Mouse (Mus musculus): ENCODE results near the gene Atxn7l1. TPM values are rescaled to one million over a fixed set of nuclear protein-coding genes. Genes with fewer than 3 reads are reported as not detected.

Gene Atxn7l1
- polyA plus RNA-seq (2015; fragmentation: Nextera tagmentation; extraction: Ambion mirVana), result 12.5 and 13.5 TPM in 2 replicates

- H3K9me3 ChIP-seq, result no peaks in the 10 kb centered on the region
- H3K36me3 ChIP-seq, result no peaks in the 10 kb centered on the region
- ATAC-seq, result peak; percentile 97
- H3K4me3 ChIP-seq (replicated peaks), result peak within 1 kb of the TSS; percentile 61
- H3K9ac ChIP-seq, result peak within 1 kb of the TSS; percentile 83
- no peaks in the 10 kb centered on the region; the same call in 1 of the 2 replicates for H3K27me3 ChIP-seq (replicated peaks)
- under 1% methylated on average over 54 of the region's 54 CpGs for WGBS
- H3K4me2 ChIP-seq (replicated peaks), result peak within 1 kb of the TSS; percentile 80
- H3K27ac ChIP-seq, result peak within 1 kb of the TSS; percentile 73
- H3K4me1 ChIP-seq (replicated peaks), result peaks cover 16% of the 10 kb centered on the region
These were observed at the start of gene Atxn7l1 for GRCm38 (mm10) chr12:33147497-33148267. TSS of gene Atxn7l1 (plus strand) at chr12:33147693.

- Histone ChIP-seq H3K9ac (no peak overlapping the region), H3K9me3 (no peaks in the 10 kb centered on the region), H3K4me2 (replicated peaks) (no peak overlapping the region; the same call in 1 of the 2 replicates), H3K4me3 (replicated peaks) (no peak overlapping the region), H3K36me3 (no peaks in the 10 kb centered on the region), H3K27ac (peak overlapping the region; percentile 51), H3K4me1 (replicated peaks) (0 out of 2 replicates have a peak, but pooled peaks cover 2% of the 10 kb centered on the region), H3K27me3 (replicated peaks) (no peaks in the 10 kb centered on the region)
- 59% methylated on average over 8 of the region's 8 CpGs for WGBS
- ATAC-seq, result no peak
These were observed 45.9 kb upstream of the Atxn7l1 start for GRCm38 (mm10) chr12:33101627-33102026.

GRCm38 (mm10) chr12:33102342-33103115 lies 45.0 kb upstream of the Atxn7l1 start:
- 20% methylated on average over 15 of the region's 15 CpGs for WGBS

GRCm38 (mm10) chr12:33105724-33106123 lies 41.8 kb upstream of the Atxn7l1 start:
- Histone ChIP-seq H3K4me3 (replicated peaks) (no peak overlapping the region), H3K36me3 (no peaks in the 10 kb centered on the region), H3K27me3 (replicated peaks) (no peaks in the 10 kb centered on the region), H3K4me2 (replicated peaks) (no peak overlapping the region), H3K9ac (no peak overlapping the region), H3K4me1 (replicated peaks) (0 out of 2 replicates have a peak, but pooled peaks cover 2% of the 10 kb centered on the region), H3K9me3 (no peaks in the 10 kb centered on the region), H3K27ac (no peak overlapping the region)
- no peak for ATAC-seq
- 50% methylated on average over 4 of the region's 4 CpGs for WGBS

More at GRCm38 (mm10) chr12:33102342-33103115, 45.0 kb upstream of the Atxn7l1 start:
- H3K27ac ChIP-seq, result peak overlapping the region; percentile 78
- no peaks in the 10 kb centered on the region for H3K9me3 ChIP-seq
- H3K4me2 ChIP-seq (replicated peaks), result no peak overlapping the region; the same call in 1 of the 2 replicates
- peak; percentile 83 for ATAC-seq
- no peaks in the 10 kb centered on the region for H3K36me3 ChIP-seq
- no peak overlapping the region for H3K9ac ChIP-seq
- H3K27me3 ChIP-seq (replicated peaks), result no peaks in the 10 kb centered on the region
- H3K4me3 ChIP-seq (replicated peaks), result no peak overlapping the region
- H3K4me1 ChIP-seq (replicated peaks), result 0 out of 2 replicates have a peak, but pooled peaks cover 2% of the 10 kb centered on the region

- Histone ChIP-seq H3K4me3 (replicated peaks) (no peak overlapping the region), H3K36me3 (no peaks in the 10 kb centered on the region), H3K27ac (no peak overlapping the region), H3K9me3 (no peaks in the 10 kb centered on the region), H3K27me3 (replicated peaks) (no peaks in the 10 kb centered on the region), H3K4me2 (replicated peaks) (no peak overlapping the region), H3K4me1 (replicated peaks) (0 out of 2 replicates have a peak, but pooled peaks cover 2% of the 10 kb centered on the region), H3K9ac (no peak overlapping the region)
- WGBS, result 70% methylated on average over 10 of the region's 10 CpGs
- no peak for ATAC-seq
These were observed 40.9 kb upstream of the Atxn7l1 start for GRCm38 (mm10) chr12:33106438-33107167.

GRCm38 (mm10) chr12:33109531-33109930 lies 38.0 kb upstream of the Atxn7l1 start:
- Histone ChIP-seq H3K36me3 (no peaks in the 10 kb centered on the region), H3K9me3 (no peaks in the 10 kb centered on the region), H3K27ac (no peak overlapping the region), H3K27me3 (replicated peaks) (no peaks in the 10 kb centered on the region), H3K4me3 (replicated peaks) (no peak overlapping the region), H3K9ac (no peak overlapping the region), H3K4me2 (replicated peaks) (no peak overlapping the region), H3K4me1 (replicated peaks) (no peaks in the 10 kb centered on the region)
- peak; percentile 63 for ATAC-seq

GRCm38 (mm10) chr12:33110894-33111471 lies 36.5 kb upstream of the Atxn7l1 start:
- 0 out of 2 replicates have a peak overlapping the region, but pooled peaks have one; percentile 1 for H3K4me2 ChIP-seq (replicated peaks)
- no peaks in the 10 kb centered on the region for H3K9me3 ChIP-seq
- H3K4me3 ChIP-seq (replicated peaks), result no peak overlapping the region
- H3K9ac ChIP-seq, result no peak overlapping the region
- ATAC-seq, result peak; percentile 53
- WGBS, result 26% methylated on average over 14 of the region's 14 CpGs
- no peaks in the 10 kb centered on the region for H3K36me3 ChIP-seq
- no peaks in the 10 kb centered on the region for H3K27me3 ChIP-seq (replicated peaks)
- no peaks in the 10 kb centered on the region for H3K4me1 ChIP-seq (replicated peaks)
- H3K27ac ChIP-seq, result peak overlapping the region; percentile 63

GRCm38 (mm10) chr12:33118624-33119301 lies 28.7 kb upstream of the Atxn7l1 start:
- Histone ChIP-seq H3K9me3 (no peaks in the 10 kb centered on the region), H3K27me3 (replicated peaks) (no peaks in the 10 kb centered on the region), H3K36me3 (no peaks in the 10 kb centered on the region), H3K9ac (no peak overlapping the region), H3K4me2 (replicated peaks) (peak overlapping the region; percentile 48), H3K4me3 (replicated peaks) (peak overlapping the region; percentile 19; the same call in 1 of the 2 replicates), H3K4me1 (replicated peaks) (no peaks in the 10 kb centered on the region), H3K27ac (no peak overlapping the region)
- peak; percentile 41; the same call in 1 of the 2 replicates for ATAC-seq
- 40% methylated on average over 15 of the region's 15 CpGs for WGBS

- no peaks in the 10 kb centered on the region for H3K36me3 ChIP-seq
- H3K4me2 ChIP-seq (replicated peaks), result no peak overlapping the region
- WGBS, result 68% methylated on average over 9 of the region's 9 CpGs
- H3K4me1 ChIP-seq (replicated peaks), result no peaks in the 10 kb centered on the region
- no peak overlapping the region for H3K4me3 ChIP-seq (replicated peaks)
- no peak overlapping the region for H3K27ac ChIP-seq
- H3K9ac ChIP-seq, result no peak overlapping the region
- H3K27me3 ChIP-seq (replicated peaks), result no peaks in the 10 kb centered on the region
- no peak for ATAC-seq
- no peaks in the 10 kb centered on the region for H3K9me3 ChIP-seq
These were observed 21.8 kb upstream of the Atxn7l1 start for GRCm38 (mm10) chr12:33125594-33126227.

GRCm38 (mm10) chr12:33126243-33126642 lies 21.2 kb upstream of the Atxn7l1 start:
- Histone ChIP-seq H3K9ac (no peak overlapping the region), H3K9me3 (no peaks in the 10 kb centered on the region), H3K27ac (no peak overlapping the region), H3K4me1 (replicated peaks) (no peaks in the 10 kb centered on the region), H3K36me3 (no peaks in the 10 kb centered on the region), H3K27me3 (replicated peaks) (no peaks in the 10 kb centered on the region), H3K4me3 (replicated peaks) (no peak overlapping the region), H3K4me2 (replicated peaks) (no peak overlapping the region)
- ATAC-seq, result no peak

GRCm38 (mm10) chr12:33128121-33128520 lies 19.4 kb upstream of the Atxn7l1 start:
- 82% methylated on average over 2 of the region's 2 CpGs for WGBS
- Histone ChIP-seq H3K4me1 (replicated peaks) (no peaks in the 10 kb centered on the region), H3K27me3 (replicated peaks) (no peaks in the 10 kb centered on the region)

More at GRCm38 (mm10) chr12:33128121-33128520, 19.4 kb upstream of the Atxn7l1 start:
- H3K9ac ChIP-seq, result no peak overlapping the region
- no peaks in the 10 kb centered on the region for H3K36me3 ChIP-seq
- H3K4me2 ChIP-seq (replicated peaks), result no peak overlapping the region
- no peak overlapping the region for H3K4me3 ChIP-seq (replicated peaks)
- no peaks in the 10 kb centered on the region for H3K9me3 ChIP-seq
- no peak overlapping the region for H3K27ac ChIP-seq
- ATAC-seq, result no peak
